10 mouse cellular contexts compared by ENCODE assay signal in the genomic region with DNA sequence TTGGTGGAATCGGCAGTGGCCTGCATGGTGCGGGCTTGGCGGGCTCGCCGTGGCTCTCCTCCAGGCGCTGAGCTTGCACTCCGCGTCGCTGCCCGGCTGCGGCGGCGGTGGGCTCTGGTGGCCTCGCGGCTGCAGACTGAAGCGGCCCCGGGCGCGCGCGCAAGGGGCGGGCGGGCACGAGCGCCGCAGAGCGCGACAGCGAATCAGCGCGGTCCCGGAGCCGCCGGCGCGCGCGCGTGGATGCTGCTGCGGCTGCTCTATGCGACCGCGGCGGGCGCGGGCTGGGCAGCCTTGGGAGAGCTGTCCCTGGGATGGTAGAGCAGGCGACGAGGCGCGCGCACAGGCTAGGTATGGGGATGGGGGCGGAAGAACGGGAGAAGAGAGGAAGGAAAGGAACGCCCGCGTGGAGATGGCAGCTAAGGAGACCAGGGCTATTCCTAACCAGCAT. TPM values are rescaled to one million over a fixed set of nuclear protein-coding genes. Genes with fewer than 3 reads are reported as not detected.
DNase-seq lines count a peak whose midpoint lies in the region; ATAC-seq lines count a peak whose summit lies in the region.
"Had no signal": no experiment of that assay in that cellular context is flagged by ENCODE, and none has a peak within 500 bp of the region (broad histone marks: within the 10 kb centered on the region; RNA-seq: fewer than 3 reads in every experiment).

No protein-coding gene starts in this region.

- peak overlapping the region; percentile 80 for H3K4me3 ChIP-seq in megakaryocyte, embryonic 14.5 days (replicated peaks)
- H3K4me3 ChIP-seq in embryonic facial prominence, embryonic 10.5 days, result peak overlapping the region; percentile 65
- H3K4me3 ChIP-seq in liver, embryonic 11.5 days (ENCODE audit: low read depth, low read length), result peak overlapping the region; percentile 50
- peak overlapping the region; percentile 68 for H3K4me3 ChIP-seq in neural tube, embryonic 15.5 days (replicated peaks)
- H3K4me3 ChIP-seq: myocyte had no signal

- peaks cover 8% of the 10 kb centered on the region for H3K4me1 ChIP-seq in megakaryocyte, embryonic 14.5 days
- H3K4me1 ChIP-seq in embryonic facial prominence, embryonic 10.5 days, result peaks cover 4% of the 10 kb centered on the region; the same call in 1 of the 2 replicates
- no peaks in the 10 kb centered on the region for H3K4me1 ChIP-seq in liver, embryonic 11.5 days (replicated peaks; ENCODE audit: control insufficient read depth, insufficient read depth, low read length)
- peaks cover 40% of the 10 kb centered on the region for H3K4me1 ChIP-seq in neural tube, embryonic 15.5 days

- H3K27ac ChIP-seq in embryonic facial prominence, embryonic 10.5 days (replicated peaks), result peak overlapping the region; percentile 83
- H3K27ac ChIP-seq in liver, embryonic 11.5 days (ENCODE audit: low read depth, low read length), result no peak overlapping the region
- H3K27ac ChIP-seq in neural tube, embryonic 15.5 days (replicated peaks), result peak overlapping the region; percentile 95

- peaks cover 36% of the 10 kb centered on the region for H3K27me3 ChIP-seq in megakaryocyte, embryonic 14.5 days (replicated peaks)
- H3K27me3 ChIP-seq in embryonic facial prominence, embryonic 10.5 days (replicated peaks; ENCODE audit: low read depth, poor library complexity, severe bottlenecking), result peaks cover 43% of the 10 kb centered on the region
- H3K27me3 ChIP-seq in liver, embryonic 11.5 days (replicated peaks; ENCODE audit: control insufficient read depth, insufficient read depth, low read length), result peaks cover 28% of the 10 kb centered on the region
- H3K27me3 ChIP-seq in neural tube, embryonic 15.5 days (replicated peaks), result no peaks in the 10 kb centered on the region
- H3K27me3 ChIP-seq: CH12.LX had no signal

- peak overlapping the region; percentile 74 for H3K4me2 ChIP-seq in liver, embryonic 11.5 days
- peak overlapping the region; percentile 86 for H3K4me2 ChIP-seq in neural tube, embryonic 15.5 days

- under 1% methylated on average over 56 of the region's 56 CpGs for WGBS in embryonic facial prominence, embryonic 10.5 days
- WGBS in liver, embryonic 11.5 days, result 1% methylated on average over 56 of the region's 56 CpGs
- WGBS in neural tube, embryonic 15.5 days, result under 1% methylated on average over 56 of the region's 56 CpGs

- peak; percentile 88 for DNase-seq in embryonic facial prominence, embryonic 10.5 days (ENCODE audit: low spot score)
- peak; percentile 44 to 47 for DNase-seq in heart, adult 18-20 months
- peak; percentile 70 for DNase-seq in kidney, postnatal 10 days
- DNase-seq in liver, embryonic 11.5 days (ENCODE audit: low spot score), result peak; percentile 68
- DNase-seq in T-cell, adult 2 months (ENCODE audit: low spot score), result no peak

- no peak for ATAC-seq in megakaryocyte, adult 5-6 weeks (ENCODE audit: poor library complexity, severe bottlenecking)
- peak; percentile 65 for ATAC-seq in liver, embryonic 11.5 days (replicated peaks; ENCODE audit: low FRiP score)
- peak; percentile 96 for ATAC-seq in neural tube, embryonic 15.5 days (ENCODE audit: low FRiP score)

- no peaks in the 10 kb centered on the region for H3K36me3 ChIP-seq in megakaryocyte, embryonic 14.5 days (replicated peaks; ENCODE audit: low read length)
- no peaks in the 10 kb centered on the region for H3K36me3 ChIP-seq in embryonic facial prominence, embryonic 10.5 days (replicated peaks)
- no peaks in the 10 kb centered on the region for H3K36me3 ChIP-seq in liver, embryonic 11.5 days (ENCODE audit: control insufficient read depth, insufficient read depth, low read length)
- no peaks in the 10 kb centered on the region for H3K36me3 ChIP-seq in neural tube, embryonic 15.5 days

- no peak overlapping the region for H3K9ac ChIP-seq in liver, embryonic 11.5 days (ENCODE audit: low read depth, low read length)
- peak overlapping the region; percentile 81 for H3K9ac ChIP-seq in neural tube, embryonic 15.5 days (replicated peaks)

- no peaks in the 10 kb centered on the region for H3K9me3 ChIP-seq in megakaryocyte, embryonic 14.5 days
- H3K9me3 ChIP-seq in embryonic facial prominence, embryonic 10.5 days, result no peaks in the 10 kb centered on the region
- no peaks in the 10 kb centered on the region for H3K9me3 ChIP-seq in liver, embryonic 11.5 days (ENCODE audit: control insufficient read depth, low read length)
- no peaks in the 10 kb centered on the region for H3K9me3 ChIP-seq in neural tube, embryonic 15.5 days (replicated peaks)

RNA-seq across cellular contexts. Expression of gene Ccdc175, which starts 51.8 kb away (rescaled TPM):
- polyA plus RNA-seq in megakaryocyte, embryonic 14.5 days (2012; ENCODE audit: insufficient read depth, low replicate concordance), result not detected in 2 replicates
- not detected in 2 replicates for total RNA-seq in megakaryocyte, adult 5-6 weeks (2015)
- not detected in 2 replicates for total RNA-seq in megakaryocyte, adult 5-6 weeks (2017)
- polyA plus RNA-seq in embryonic facial prominence, embryonic 10.5 days (2016; fragmentation: Nextera tagmentation; extraction: Ambion mirVana), result not detected in 2 replicates
- not detected for total RNA-seq in heart, adult 18-20 months (2021)
- polyA plus RNA-seq in liver, embryonic 11.5 days (2014; fragmentation: Nextera tagmentation; extraction: Ambion mirVana), result not detected in 2 replicates
- polyA plus RNA-seq in neural tube, embryonic 15.5 days (2015; fragmentation: Nextera tagmentation; extraction: Ambion mirVana), result not detected in 2 replicates
- total RNA-seq: CH12.LX had no signal
- polyA plus RNA-seq: myocyte had no signal
